Comparison of ENCODE assay signal across 25 mouse cellular contexts in the genomic region with DNA sequence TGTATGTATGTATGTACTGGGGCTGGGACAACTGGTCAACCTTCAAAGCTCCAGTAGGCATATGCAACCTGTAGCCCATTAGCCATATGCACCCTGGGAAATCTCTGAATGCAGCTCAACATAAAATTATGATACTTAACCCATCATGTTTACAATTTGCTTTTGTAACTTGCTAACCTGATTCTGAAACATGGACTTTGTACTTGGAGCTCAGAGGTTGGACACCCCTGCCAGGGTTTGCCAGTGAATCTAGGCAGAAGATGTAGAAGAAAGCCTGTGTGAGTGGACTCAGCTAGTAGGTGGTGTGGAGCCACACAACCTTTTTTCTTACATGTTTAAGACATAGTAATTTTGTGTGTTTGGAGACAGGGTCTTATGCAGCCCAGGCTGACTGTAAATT.
"Had no signal": no experiment of that assay in that cellular context is flagged by ENCODE, and none has a peak within 500 bp of the region (broad histone marks: within the 10 kb centered on the region; RNA-seq: fewer than 3 reads in every experiment).

No protein-coding gene starts in this region.

- H3K9ac ChIP-seq: heart, embryonic 12.5 days; hindbrain, embryonic 12.5 days; hindbrain, embryonic 14.5 days; kidney, embryonic 15.5 days; limb, embryonic 13.5 days; limb, embryonic 15.5 days; liver, embryonic 13.5 days; liver, embryonic 15.5 days had no signal

- DNase-seq: gastrocnemius, postnatal 14 days; gastrocnemius, postnatal 36 days; heart, adult 18-20 months; heart, postnatal 10 days; heart, postnatal 4 days; kidney, adult 11 months; kidney, adult 2 months; kidney, postnatal 14 days; kidney, postnatal 36 days; layer of hippocampus, adult 9-11 months; layer of hippocampus, postnatal 36 days; left cerebral cortex, postnatal 4 days; liver, embryonic 13.5 days had no signal

- H3K4me1 ChIP-seq: liver, embryonic 13.5 days had no signal

- H3K27me3 ChIP-seq: liver, embryonic 13.5 days; liver, embryonic 15.5 days had no signal

- H3K9me3 ChIP-seq: heart, embryonic 10.5 days; heart, embryonic 12.5 days; hindbrain, embryonic 10.5 days; hindbrain, embryonic 12.5 days; kidney, embryonic 15.5 days; limb, embryonic 13.5 days; limb, embryonic 15.5 days; liver, embryonic 13.5 days; liver, embryonic 15.5 days had no signal

- H3K4me3 ChIP-seq: heart, embryonic 10.5 days; heart, embryonic 12.5 days; hindbrain, embryonic 10.5 days; hindbrain, embryonic 12.5 days; kidney, embryonic 15.5 days; limb, embryonic 13.5 days; limb, embryonic 15.5 days; liver, embryonic 13.5 days; liver, embryonic 15.5 days had no signal

- ATAC-seq: hindbrain, embryonic 16.5 days; intestine, embryonic 16.5 days had no signal

- H3K27ac ChIP-seq: heart, embryonic 10.5 days; hindbrain, embryonic 10.5 days; hindbrain, embryonic 12.5 days; hindbrain, embryonic 14.5 days; kidney, embryonic 15.5 days; kidney, postnatal 0 days; limb, embryonic 13.5 days; limb, embryonic 15.5 days; liver, embryonic 13.5 days; liver, embryonic 15.5 days had no signal

- H3K36me3 ChIP-seq: heart, embryonic 10.5 days; heart, embryonic 12.5 days; hindbrain, embryonic 10.5 days; hindbrain, embryonic 12.5 days; kidney, embryonic 15.5 days; limb, embryonic 13.5 days; limb, embryonic 15.5 days; liver, embryonic 13.5 days; liver, embryonic 15.5 days had no signal
